Comparison of ENCODE assay signal across 32 mouse cellular contexts in genomic region chr5:123167591-123167990, GRCm38 (mm10). TPM values are rescaled to one million over a fixed set of nuclear protein-coding genes. Genes with fewer than 3 reads are reported as not detected.
DNase-seq lines count a peak whose midpoint lies in the region; ATAC-seq and TF ChIP-seq lines count a peak whose summit lies in the region.
"Had no signal": no experiment of that assay in that cellular context is flagged by ENCODE, and none has a peak within 500 bp of the region (broad histone marks: within the 10 kb centered on the region; RNA-seq: fewer than 3 reads in every experiment).

No protein-coding gene starts in this region.

- WGBS in midbrain, embryonic 15.5 days = 66% methylated on average over 5 of the region's 5 CpGs
- WGBS in midbrain, embryonic 16.5 days = 64% methylated on average over 5 of the region's 5 CpGs

- no peak overlapping the region for H3K4me2 ChIP-seq in midbrain, embryonic 15.5 days
- H3K4me2 ChIP-seq in midbrain, embryonic 16.5 days (ENCODE audit: low read length) = no peak overlapping the region
- H3K4me2 ChIP-seq in CH12.LX (ENCODE audit: insufficient read depth, low read depth, poor library complexity, severe bottlenecking) = no peak overlapping the region
- H3K4me2 ChIP-seq: embryonic facial prominence, embryonic 12.5 days; embryonic facial prominence, embryonic 15.5 days; heart, embryonic 11.5 days; hindbrain, embryonic 12.5 days; hindbrain, embryonic 15.5 days; intestine, embryonic 15.5 days had no signal

- peaks cover 34% of the 10 kb centered on the region for H3K36me3 ChIP-seq in midbrain, embryonic 15.5 days (replicated peaks)
- H3K36me3 ChIP-seq in midbrain, embryonic 16.5 days (ENCODE audit: control insufficient read depth, insufficient read depth, low read length) = peaks cover 26% of the 10 kb centered on the region
- peaks cover 35 to 54% of the 10 kb centered on the region in 2 experiments for H3K36me3 ChIP-seq in CH12.LX (replicated peaks in 1 of 2; ENCODE audit: control insufficient read depth in 1 of 2, insufficient read depth in 1 of 2, low read length in 1 of 2)

- peak; percentile 57 for DNase-seq in CD4-positive, CD25-positive, alpha-beta regulatory T cell, adult 2 months (ENCODE audit: low read depth, low spot score)
- no peak for DNase-seq in CH12.LX (ENCODE audit: extremely low read depth)
- DNase-seq in naive thymus-derived CD4-positive, alpha-beta T cell, adult 2 months (ENCODE audit: low read depth) = peak; percentile 46
- DNase-seq in kidney, postnatal 4 days = no peak
- no peak for DNase-seq in cerebellum, adult 18-20 months
- DNase-seq: adrenal gland, adult 8-10 months; adrenal gland, postnatal 25 days; cerebellum, adult 11-12 months; cerebellum, adult 9-10 months; cerebellum, postnatal 14 days; forebrain, postnatal 0 days; gastrocnemius, adult 2 months; gastrocnemius, postnatal 14 days; heart, adult 11 months had no signal

- TF ChIP-seq EP300 in CH12.LX (IDR thresholded peaks at IDR 0.05; ENCODE audit: low read length) = no peak

- H3K9ac ChIP-seq in midbrain, embryonic 15.5 days = no peak overlapping the region
- no peak overlapping the region for H3K9ac ChIP-seq in midbrain, embryonic 16.5 days (ENCODE audit: low read depth, low read length)
- H3K9ac ChIP-seq in CH12.LX (ENCODE audit: insufficient read depth, low read depth) = no peak overlapping the region
- H3K9ac ChIP-seq: embryonic facial prominence, embryonic 12.5 days; embryonic facial prominence, embryonic 15.5 days; forebrain, postnatal 0 days; hindbrain, embryonic 12.5 days; hindbrain, embryonic 15.5 days; intestine, embryonic 15.5 days had no signal

- no peak for TF ChIP-seq POLR2A in CH12.LX (IDR thresholded peaks at IDR 0.05; ENCODE audit: low read depth, low read length)

- dilution Hi-C loops in CH12.LX (cut with MboI; ENCODE audit: extremely low pct_ligation_motif_present, extremely low pct_unique_long_range_greater_than_20kb, low sequenced_read_pairs) = no loop called here

- no peak overlapping the region for H3K4me3 ChIP-seq in midbrain, embryonic 15.5 days
- H3K4me3 ChIP-seq in midbrain, embryonic 16.5 days (ENCODE audit: low read depth, low read length) = no peak overlapping the region
- H3K4me3 ChIP-seq in CH12.LX (replicated peaks in 1 of 3; ENCODE audit: low read depth in 2 of 3, low read length in 2 of 3, poor library complexity in 1 of 3) = no peak overlapping the region
- H3K4me3 ChIP-seq: embryonic facial prominence, embryonic 12.5 days; embryonic facial prominence, embryonic 15.5 days; gastrocnemius, adult 2 months; hindbrain, embryonic 12.5 days; hindbrain, embryonic 15.5 days; intestine, embryonic 15.5 days had no signal

- H3K79me2 ChIP-seq in CH12.LX (replicated peaks; ENCODE audit: control insufficient read depth, extremely low read depth, insufficient read depth, poor library complexity, severe bottlenecking) = no peaks in the 10 kb centered on the region

- no peaks in the 10 kb centered on the region for H3K27me3 ChIP-seq in midbrain, embryonic 15.5 days (replicated peaks)
- H3K27me3 ChIP-seq in midbrain, embryonic 16.5 days (ENCODE audit: control insufficient read depth, insufficient read depth, low read depth, low read length) = no peaks in the 10 kb centered on the region
- H3K27me3 ChIP-seq in CH12.LX (replicated peaks) = no peaks in the 10 kb centered on the region
- H3K27me3 ChIP-seq: embryonic facial prominence, embryonic 12.5 days; embryonic facial prominence, embryonic 15.5 days; hindbrain, embryonic 12.5 days; hindbrain, embryonic 15.5 days; intestine, embryonic 15.5 days had no signal

- no peaks in the 10 kb centered on the region for H3K4me1 ChIP-seq in midbrain, embryonic 15.5 days
- no peaks in the 10 kb centered on the region; the same call in 1 of the 2 replicates for H3K4me1 ChIP-seq in midbrain, embryonic 16.5 days (ENCODE audit: control insufficient read depth, insufficient read depth, low read length)
- peaks cover 0 to 18% of the 10 kb centered on the region in 2 experiments; a peak in 3 of 4 replicates for H3K4me1 ChIP-seq in CH12.LX (ENCODE audit: control insufficient read depth in 1 of 2, insufficient read depth in 2 of 2)

- no peak for TF ChIP-seq RAD21 in CH12.LX (IDR thresholded peaks at IDR 0.05; ENCODE audit: low read depth, low read length)

- TF ChIP-seq CTCF in CH12.LX (conservative IDR thresholded peaks at IDR 0.05 in 1 of 2, IDR thresholded peaks at IDR 0.05 in 1 of 2; ENCODE audit: low read depth in 2 of 2, low read length in 2 of 2) = no peak

- H3K27ac ChIP-seq in midbrain, embryonic 15.5 days = peak overlapping the region; percentile 34; the same call in 1 of the 2 replicates
- no peak overlapping the region for H3K27ac ChIP-seq in midbrain, embryonic 16.5 days (ENCODE audit: low read length)
- no peak overlapping the region for H3K27ac ChIP-seq in CH12.LX (ENCODE audit: insufficient read depth, low read depth)
- H3K27ac ChIP-seq: embryonic facial prominence, embryonic 12.5 days; embryonic facial prominence, embryonic 15.5 days; gastrocnemius, adult 2 months; hindbrain, embryonic 12.5 days; hindbrain, embryonic 15.5 days; intestine, embryonic 15.5 days had no signal

- in situ Hi-C loops in CH12.LX (cut with MboI; ENCODE audit: low pct_ligation_motif_present, low pct_unique_long_range_greater_than_20kb, low sequenced_read_pairs) = no loop called here

- no peak for ATAC-seq in midbrain, embryonic 15.5 days (replicated peaks)
- no peak for ATAC-seq in midbrain, embryonic 16.5 days
- ATAC-seq: forebrain, embryonic 14.5 days; forebrain, postnatal 0 days had no signal

- no peaks in the 10 kb centered on the region for H3K9me3 ChIP-seq in midbrain, embryonic 15.5 days
- no peaks in the 10 kb centered on the region for H3K9me3 ChIP-seq in midbrain, embryonic 16.5 days (replicated peaks; ENCODE audit: control insufficient read depth, low read length, poor library complexity, severe bottlenecking)
- H3K9me3 ChIP-seq in CH12.LX (replicated peaks; ENCODE audit: low read length) = no peaks in the 10 kb centered on the region
- H3K9me3 ChIP-seq: embryonic facial prominence, embryonic 12.5 days; embryonic facial prominence, embryonic 15.5 days; G1E; hindbrain, embryonic 12.5 days; hindbrain, embryonic 15.5 days; intestine, embryonic 15.5 days had no signal

TF ChIP-seq in CH12.LX, 34 proteins besides CTCF, POLR2A, EP300 and RAD21:
- TF ChIP-seq MEF2A (IDR thresholded peaks at IDR 0.05; ENCODE audit: borderline replicate concordance, low read depth, low read length) = no peak
- TF ChIP-seq BHLHE40 (IDR thresholded peaks at IDR 0.05; ENCODE audit: low read depth, low read length) = no peak
- TF ChIP-seq NRF1 (IDR thresholded peaks at IDR 0.05; ENCODE audit: low read depth, low read length) = no peak
- no peak for TF ChIP-seq USF2 (conservative IDR thresholded peaks at IDR 0.05; ENCODE audit: low read depth, low read length)
- no peak for TF ChIP-seq POLR2AphosphoS2 (IDR thresholded peaks at IDR 0.05; ENCODE audit: low read depth, low read length)
- TF ChIP-seq E2F4 (IDR thresholded peaks at IDR 0.05; ENCODE audit: insufficient replicate concordance, low read depth, low read length) = no peak
- no peak for TF ChIP-seq MAX (IDR thresholded peaks at IDR 0.05; ENCODE audit: low read length)
- no peak for TF ChIP-seq MYC (IDR thresholded peaks at IDR 0.05; ENCODE audit: low read depth, low read length)
- no peak for TF ChIP-seq HCFC1 (IDR thresholded peaks at IDR 0.05; ENCODE audit: low read depth, low read length)
- TF ChIP-seq JUN (IDR thresholded peaks at IDR 0.05; ENCODE audit: insufficient read depth, low read depth, low read length) = no peak
- 0 out of 2 replicates have a peak, but pooled peaks have one; percentile 22 for TF ChIP-seq JUND (conservative IDR thresholded peaks at IDR 0.05; ENCODE audit: low read depth, low read length)
- TF ChIP-seq ZNF384 (IDR thresholded peaks at IDR 0.05; ENCODE audit: low read depth, low read length) = peak; percentile 53; the same call in 1 of the 2 replicates
- no peak for TF ChIP-seq UBTF (IDR thresholded peaks at IDR 0.05; ENCODE audit: low read depth, low read length)
- no peak for TF ChIP-seq ZKSCAN1 (IDR thresholded peaks at IDR 0.05; ENCODE audit: borderline replicate concordance, low read depth, low read length)
- TF ChIP-seq KAT2A (IDR thresholded peaks at IDR 0.05; ENCODE audit: insufficient replicate concordance, low read length) = no peak
- no peak for TF ChIP-seq SIN3A (IDR thresholded peaks at IDR 0.05; ENCODE audit: low read length)
- no peak for TF ChIP-seq MXI1 (IDR thresholded peaks at IDR 0.05; ENCODE audit: low read depth, low read length)
- no peak for TF ChIP-seq USF1 (IDR thresholded peaks at IDR 0.05; ENCODE audit: low read depth, low read length)

RNA-seq across cellular contexts. Expression of gene Psmd9, which starts 1.6 kb away (rescaled TPM):
- 71.5 and 73.4 TPM in 2 replicates for polyA plus RNA-seq in midbrain, embryonic 15.5 days (2015; fragmentation: Nextera tagmentation; extraction: Ambion mirVana)
- 73.6 and 77.6 TPM in 2 replicates for polyA plus RNA-seq in midbrain, embryonic 16.5 days (2015; fragmentation: Nextera tagmentation; extraction: Ambion mirVana)
- total RNA-seq in CH12.LX (2012; rRNA removed) = 35.5 and 37.9 TPM in 2 replicates
- total RNA-seq in CH12.LX (2014; rRNA removed) = 28.6 and 30.8 TPM in 2 replicates
- 38.0 and 46.2 TPM in 2 replicates for polyA plus RNA-seq in CH12.LX (2012; ENCODE audit: insufficient read length, low read depth)

RNA-seq across cellular contexts. Expression of gene Hpd, which starts 14.9 kb away (rescaled TPM):
- not detected in 2 replicates for polyA plus RNA-seq in midbrain, embryonic 15.5 days (2015; fragmentation: Nextera tagmentation; extraction: Ambion mirVana)
- not detected in 2 replicates for polyA plus RNA-seq in midbrain, embryonic 16.5 days (2015; fragmentation: Nextera tagmentation; extraction: Ambion mirVana)
- not detected in 2 replicates for total RNA-seq in CH12.LX (2012; rRNA removed)
- 0.20 TPM in 1 of 2 replicates, not detected in the other for total RNA-seq in CH12.LX (2014; rRNA removed)
- not detected in 2 replicates for polyA plus RNA-seq in CH12.LX (2012; ENCODE audit: insufficient read length, low read depth)
- total RNA-seq: forebrain, postnatal 0 days; G1E; gastrocnemius, adult 2 months; gastrocnemius, postnatal 14 days; heart, adult 8-10 months; heart, postnatal 25 days; hematopoietic stem cell, adult 5-6 weeks had no signal
- polyA plus RNA-seq: brain, embryonic 14.5 days; embryonic facial prominence, embryonic 12.5 days; embryonic facial prominence, embryonic 15.5 days; forebrain, embryonic 11.5 days; forebrain, embryonic 14.5 days; forebrain, postnatal 0 days; frontal cortex, adult 2 months; G1E; heart, embryonic 11.5 days; heart, embryonic 14.5 days; heart, postnatal 0 days; hindbrain, embryonic 12.5 days; hindbrain, embryonic 15.5 days had no signal

RNA-seq across cellular contexts. Expression of gene Setd1b, which starts 25.6 kb away (rescaled TPM):
- 12.2 TPM in 2 replicates for polyA plus RNA-seq in midbrain, embryonic 15.5 days (2015; fragmentation: Nextera tagmentation; extraction: Ambion mirVana)
- polyA plus RNA-seq in midbrain, embryonic 16.5 days (2015; fragmentation: Nextera tagmentation; extraction: Ambion mirVana) = 10.0 and 11.8 TPM in 2 replicates
- total RNA-seq in CH12.LX (2012; rRNA removed) (2.3 and 2.6 TPM in 2 replicates), CH12.LX (2014; rRNA removed) (0.50 and 0.70 TPM in 2 replicates)
- polyA plus RNA-seq in CH12.LX (2012; ENCODE audit: insufficient read length, low read depth) = 8.0 and 9.1 TPM in 2 replicates

RNA-seq across cellular contexts. Expression of gene Rhof, which starts 35.1 kb away (rescaled TPM):
- polyA plus RNA-seq in midbrain, embryonic 15.5 days (2015; fragmentation: Nextera tagmentation; extraction: Ambion mirVana) = 12.2 and 13.4 TPM in 2 replicates
- polyA plus RNA-seq in midbrain, embryonic 16.5 days (2015; fragmentation: Nextera tagmentation; extraction: Ambion mirVana) = 13.9 and 21.4 TPM in 2 replicates
- total RNA-seq in CH12.LX (2012; rRNA removed) (46.5 and 56.9 TPM in 2 replicates), CH12.LX (2014; rRNA removed) (32.6 and 33.6 TPM in 2 replicates)
- polyA plus RNA-seq in CH12.LX (2012; ENCODE audit: insufficient read length, low read depth) = 38.2 and 45.4 TPM in 2 replicates

Comparison
In these comparisons a context has a peak if more than half of its experiments do, and no peak if none do; other contexts are left out.
1. DNase-seq: peak in CD4-positive, CD25-positive, alpha-beta regulatory T cell, adult 2 months (single experiment) and naive thymus-derived CD4-positive, alpha-beta T cell, adult 2 months (single experiment); none in CH12.LX (single experiment), kidney, postnatal 4 days (0 of 2) and cerebellum, adult 18-20 months (0 of 2).